Mouse (Mus musculus) lung, embryonic 14.5 days (tissue): ENCODE measurements at regions not wholly inside any gene's neighbourhood (a gene's known extent, or its start where the extent isn't known, plus 50 kb on each side); places are given as distances from the start of the nearest gene placed in this dataset.

Source experiments
- ATAC-seq: fragments of 200-750 bp; cut with Nextera tagmentation; 2 replicates; pipeline ENCODE4 v1.8.0; 2017; ENCODE audit warnings: mild to moderate bottlenecking, moderate TSS enrichment, moderate library complexity; ENCODE audit not compliant: insufficient read depth
- DNase-seq: peaks from one replicate; pipeline ENCODE4 v3.0.0-alpha.2; 2015
- H3K27ac ChIP-seq: fragments of 300-500 bp; sonication (generic); 2 replicates; pipeline ENCODE4 v1.5.1; 2014; ENCODE audit warnings: low read depth, mild to moderate bottlenecking, moderate library complexity
- H3K27me3 ChIP-seq: fragments of 300-500 bp; sonication (generic); 2 replicates; pipeline ENCODE4 v1.6.1; 2014; ENCODE audit warnings: low read length, control low read depth; ENCODE audit not compliant: insufficient read depth
- H3K36me3 ChIP-seq: fragments of 300-500 bp; sonication (generic); 2 replicates; pipeline ENCODE4 v1.6.1; 2014; ENCODE audit warnings: control low read depth; ENCODE audit not compliant: insufficient read depth
- H3K4me1 ChIP-seq: fragments of 300-500 bp; sonication (generic); 2 replicates; pipeline ENCODE4 v1.6.1; 2014; ENCODE audit warnings: antibody characterized with exemption, control low read depth; ENCODE audit not compliant: insufficient read depth
- H3K4me2 ChIP-seq: fragments of 300-500 bp; sonication (generic); 2 replicates; pipeline ENCODE4 v1.6.1; 2014; ENCODE audit warnings: mild to moderate bottlenecking
- H3K4me3 ChIP-seq: fragments of 300-500 bp; sonication (generic); 2 replicates; pipeline ENCODE4 v1.5.1; 2014; ENCODE audit warnings: low read depth, low read length
- H3K9ac ChIP-seq: fragments of 300-500 bp; sonication (generic); 2 replicates; pipeline ENCODE4 v1.6.1; 2014
- H3K9me3 ChIP-seq: fragments of 300-500 bp; sonication (generic); 2 replicates; pipeline ENCODE4 v1.6.1; 2016; ENCODE audit warnings: low read depth, low read length, control low read depth
- CTCF ChIP-seq: IDR thresholded peaks from 2 replicates; pipeline ENCODE4 v1.5.1; 2016; ENCODE audit warnings: antibody characterized with exemption, low read depth
- WGBS: fragments of 180-500 bp; shearing (Covaris S2); extraction: QIAGEN DNeasy Blood & Tissue Kit; methylation state at CpG from one replicate; pipeline ENCODE4 v1.1.7; 2014; 5-methylcytosine and 5-hydroxymethylcytosine counted together

- no peaks in the 10 kb centered on the region for H3K27me3 ChIP-seq
- TF ChIP-seq CTCF = no peak
- H3K4me1 ChIP-seq = no peaks in the 10 kb centered on the region
- H3K9me3 ChIP-seq = no peaks in the 10 kb centered on the region
- WGBS = 38% methylated on average over 4 of the region's 4 CpGs
- DNase-seq = peak; percentile 71
- H3K4me2 ChIP-seq = no peak overlapping the region
- peak; percentile 85 for ATAC-seq
- H3K27ac ChIP-seq = 0 out of 2 replicates have a peak overlapping the region, but pooled peaks have one; percentile 24
- no peak overlapping the region for H3K4me3 ChIP-seq
- H3K36me3 ChIP-seq = no peaks in the 10 kb centered on the region
- H3K9ac ChIP-seq = no peak overlapping the region
Observed at GRCm38 (mm10) chr13:15052667-15053375, 410.2 kb upstream of the Gli3 start.

GRCm38 (mm10) chr13:15054705-15055104, 408.3 kb upstream of the Gli3 start:
- H3K36me3 ChIP-seq = no peaks in the 10 kb centered on the region
- ATAC-seq (no peak), DNase-seq (no peak)
- 57% methylated on average over 3 of the region's 3 CpGs for WGBS
- no peak overlapping the region for H3K27ac ChIP-seq
- no peaks in the 10 kb centered on the region for H3K27me3 ChIP-seq
- H3K4me3 ChIP-seq = no peak overlapping the region
- no peak overlapping the region for H3K9ac ChIP-seq
- H3K9me3 ChIP-seq = no peaks in the 10 kb centered on the region
- no peak for TF ChIP-seq CTCF
- no peak overlapping the region for H3K4me2 ChIP-seq
- H3K4me1 ChIP-seq = no peaks in the 10 kb centered on the region

- DNase-seq (peak; percentile 38), ATAC-seq (peak; percentile 13; the same call in 1 of the 2 replicates)
- Histone ChIP-seq H3K9ac (no peak overlapping the region), H3K9me3 (no peaks in the 10 kb centered on the region; the same call in 1 of the 2 replicates), H3K27ac (no peak overlapping the region), H3K4me3 (no peak overlapping the region), H3K4me1 (peaks cover 3% of the 10 kb centered on the region; the same call in 1 of the 2 replicates), H3K27me3 (no peaks in the 10 kb centered on the region), H3K4me2 (no peak overlapping the region), H3K36me3 (no peaks in the 10 kb centered on the region)
- 46% methylated on average over 2 of the region's 2 CpGs for WGBS
- no peak for TF ChIP-seq CTCF
Observed at GRCm38 (mm10) chr13:15078635-15079094, 384.4 kb upstream of the Gli3 start.

GRCm38 (mm10) chr13:15079148-15079547, 383.9 kb upstream of the Gli3 start:
- H3K4me3 ChIP-seq = no peak overlapping the region
- H3K9ac ChIP-seq = no peak overlapping the region
- DNase-seq = no peak
- ATAC-seq = no peak
- H3K4me1 ChIP-seq = peaks cover 3% of the 10 kb centered on the region; the same call in 1 of the 2 replicates
- no peak overlapping the region for H3K4me2 ChIP-seq
- no peaks in the 10 kb centered on the region for H3K27me3 ChIP-seq
- no peak overlapping the region for H3K27ac ChIP-seq
- H3K36me3 ChIP-seq = no peaks in the 10 kb centered on the region
- TF ChIP-seq CTCF = no peak
- H3K9me3 ChIP-seq = no peaks in the 10 kb centered on the region; the same call in 1 of the 2 replicates

DNA sequence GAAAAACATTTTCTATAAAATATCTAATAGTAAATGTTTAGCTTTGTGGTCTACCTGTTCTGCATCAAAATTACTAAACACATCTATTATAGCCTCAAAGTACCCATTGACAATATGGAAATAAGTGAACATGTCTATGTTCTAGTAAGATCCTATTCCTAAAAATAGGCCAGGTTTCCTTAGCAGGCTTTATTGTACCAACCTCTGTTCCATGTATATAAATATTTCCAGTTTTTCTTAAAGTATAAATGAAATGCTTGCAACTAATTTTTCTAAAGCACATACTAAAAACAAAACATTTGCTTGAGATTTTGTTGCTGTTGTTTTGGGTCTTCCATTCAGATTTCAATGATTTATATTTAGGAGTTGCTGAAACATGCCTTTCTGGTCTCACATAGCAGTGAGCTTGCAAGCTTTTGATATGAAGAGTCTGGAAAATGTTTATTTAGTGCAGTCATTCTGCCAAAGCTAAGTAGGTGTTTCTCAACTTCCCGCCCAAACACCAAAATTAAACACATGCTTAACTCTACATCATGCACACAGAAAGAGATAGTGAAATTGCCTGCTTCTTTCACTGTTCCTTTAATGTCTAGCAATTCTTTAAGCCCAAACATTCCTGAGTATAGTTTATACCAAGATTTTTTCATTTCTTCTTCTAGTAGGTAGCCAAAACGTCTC, 380.6 kb upstream of the Gli3 start:
- Histone ChIP-seq H3K4me1 (peaks cover 3% of the 10 kb centered on the region; the same call in 1 of the 2 replicates), H3K27ac (no peak overlapping the region), H3K36me3 (no peaks in the 10 kb centered on the region), H3K4me3 (no peak overlapping the region), H3K9ac (no peak overlapping the region), H3K27me3 (no peaks in the 10 kb centered on the region), H3K9me3 (no peaks in the 10 kb centered on the region; the same call in 1 of the 2 replicates), H3K4me2 (no peak overlapping the region)
- DNase-seq = peak; percentile 93
- no peak for TF ChIP-seq CTCF
- peak; percentile 96 for ATAC-seq
- WGBS = 18% methylated on average over 2 of the region's 2 CpGs

GRCm38 (mm10) chr13:15094836-15095235, 368.2 kb upstream of the Gli3 start:
- H3K27ac ChIP-seq = no peak overlapping the region
- DNase-seq (no peak), ATAC-seq (no peak; the same call in 1 of the 2 replicates)
- WGBS = 52% methylated on average over 1 of the region's 1 CpGs
- H3K9ac ChIP-seq = no peak overlapping the region
- no peak overlapping the region for H3K4me3 ChIP-seq
- H3K9me3 ChIP-seq = no peaks in the 10 kb centered on the region
- H3K4me2 ChIP-seq = no peak overlapping the region
- H3K36me3 ChIP-seq = no peaks in the 10 kb centered on the region
- H3K4me1 ChIP-seq = no peaks in the 10 kb centered on the region
- no peak for TF ChIP-seq CTCF
- no peaks in the 10 kb centered on the region for H3K27me3 ChIP-seq

DNA sequence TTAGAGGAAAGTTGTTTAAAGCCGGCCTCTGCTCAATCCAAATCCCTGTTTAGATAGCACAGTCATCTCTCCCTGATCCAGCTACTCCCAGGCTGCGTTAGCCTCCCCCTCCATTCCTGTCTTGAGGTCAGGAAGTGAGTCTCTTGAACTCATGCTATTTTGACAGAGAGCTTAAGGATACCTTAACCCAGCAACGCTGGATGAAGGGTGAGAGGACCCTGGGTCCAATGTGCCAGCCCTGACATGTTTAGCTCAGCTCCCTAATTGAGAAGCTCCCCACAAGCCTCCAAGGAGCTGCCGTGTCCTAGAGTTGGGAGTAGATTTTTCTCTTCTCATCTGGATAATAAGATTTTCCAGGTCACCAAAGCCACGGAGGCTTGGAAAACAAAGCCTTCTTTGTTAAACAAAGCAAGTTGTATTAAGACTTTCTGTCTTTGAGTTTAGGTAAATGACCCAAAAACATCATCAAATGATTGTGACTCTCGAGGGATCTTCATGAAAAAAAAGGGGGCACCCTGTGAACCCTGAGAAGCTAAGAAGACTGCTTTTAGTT, 355.2 kb upstream of the Gli3 start:
- no peak overlapping the region for H3K27ac ChIP-seq
- no peaks in the 10 kb centered on the region; the same call in 1 of the 2 replicates for H3K9me3 ChIP-seq
- H3K4me2 ChIP-seq = no peak overlapping the region
- H3K4me3 ChIP-seq = no peak overlapping the region
- DNase-seq (no peak), ATAC-seq (no peak)
- 28% methylated on average over 6 of the region's 6 CpGs for WGBS
- no peaks in the 10 kb centered on the region for H3K36me3 ChIP-seq
- 0 out of 2 replicates have a peak, but pooled peaks cover 4% of the 10 kb centered on the region for H3K4me1 ChIP-seq
- H3K9ac ChIP-seq = no peak overlapping the region
- H3K27me3 ChIP-seq = no peaks in the 10 kb centered on the region
- TF ChIP-seq CTCF = no peak
